Mouse (Mus musculus) olfactory bulb, adult 2 months (tissue): ENCODE measurements around the gene Tmc8.

Experiments
- CTCF ChIP-seq: fragments of 200-500 bp; IDR thresholded peaks from 2 replicates; pipeline ENCODE4 v1.5.1; 2012; ENCODE audit warnings: low read depth, mild to moderate bottlenecking, low read length, moderate library complexity; ENCODE audit not compliant: insufficient read depth
- POLR2A ChIP-seq: fragments of 200-500 bp; IDR thresholded peaks from 2 replicates; pipeline ENCODE4 v1.6.1; 2012; ENCODE audit warnings: mild to moderate bottlenecking, low read depth, low read length, moderate library complexity; ENCODE audit not compliant: insufficient read depth

DNA sequence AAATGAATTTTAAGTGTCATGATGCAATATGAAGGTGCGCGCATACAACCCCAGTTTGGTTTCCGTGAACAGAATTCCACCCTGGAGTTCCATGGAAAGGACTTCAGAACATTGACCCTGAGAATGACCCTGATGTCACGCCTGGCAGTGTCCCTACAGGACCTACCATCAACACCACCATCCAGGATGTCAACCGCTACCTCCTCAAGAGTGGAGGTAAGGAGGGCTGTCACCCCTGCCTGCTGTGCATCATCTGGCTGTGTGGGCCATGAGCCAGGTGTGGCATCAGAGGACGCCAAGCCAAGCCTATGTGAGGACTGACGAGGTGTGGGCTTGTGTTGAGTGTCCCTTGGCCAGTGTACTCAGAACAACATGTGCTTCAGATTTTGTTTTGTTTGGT is 26.0 kb upstream of the Tmc8 start:
- TF ChIP-seq CTCF (no peak), POLR2A (no peak)
